Mouse (Mus musculus) intestine, embryonic 14.5 days (tissue): Measurements from ENCODE around the gene Vps11. TPM values are rescaled to one million over a fixed set of nuclear protein-coding genes. Genes with fewer than 3 reads are reported as not detected.

Source experiments
- ATAC-seq: fragments of 200-750 bp; cut with Nextera tagmentation; replicated peaks from 2 replicates; pipeline ENCODE4 v1.8.0; 2017; ENCODE audit warnings: low read depth, moderate number of reproducible peaks, moderate TSS enrichment, moderate library complexity; ENCODE audit not compliant: low FRiP score, low TSS enrichment
- DNase-seq: peaks from one replicate; pipeline ENCODE4 v3.0.0-alpha.2; 2018; ENCODE audit warnings: low spot score
- H3K27ac ChIP-seq: fragments of 300-500 bp; sonication (generic); 2 replicates; pipeline ENCODE4 v1.5.1; 2014; ENCODE audit warnings: low read depth, mild to moderate bottlenecking, control low read depth
- H3K27me3 ChIP-seq: fragments of 300-500 bp; sonication (generic); replicated peaks from 2 replicates; pipeline ENCODE4 v1.6.1; 2014; ENCODE audit warnings: low read length, control low read depth; ENCODE audit not compliant: control insufficient read depth, insufficient read depth
- H3K36me3 ChIP-seq: fragments of 300-500 bp; sonication (generic); 2 replicates; pipeline ENCODE4 v1.6.1; 2014; ENCODE audit warnings: low read length, control low read depth; ENCODE audit not compliant: control insufficient read depth, insufficient read depth
- H3K4me1 ChIP-seq: fragments of 300-500 bp; sonication (generic); replicated peaks from 2 replicates; pipeline ENCODE4 v1.6.1; 2014; ENCODE audit warnings: low read length, control low read depth, mixed read lengths; ENCODE audit not compliant: control insufficient read depth, insufficient read depth
- H3K4me2 ChIP-seq: fragments of 300-500 bp; sonication (generic); 2 replicates; pipeline ENCODE4 v1.6.1; 2014; ENCODE audit warnings: low read length
- H3K4me3 ChIP-seq: fragments of 300-500 bp; sonication (generic); 2 replicates; pipeline ENCODE4 v1.5.1; 2014; ENCODE audit warnings: low read depth, low read length, control low read depth, mixed read lengths
- H3K9ac ChIP-seq: fragments of 300-500 bp; sonication (generic); 2 replicates; pipeline ENCODE4 v1.6.1; 2014; ENCODE audit warnings: mild to moderate bottlenecking, low read length
- H3K9me3 ChIP-seq: fragments of 300-500 bp; sonication (generic); 2 replicates; pipeline ENCODE4 v1.6.1; 2016; ENCODE audit warnings: low read length, control low read depth; ENCODE audit not compliant: control insufficient read depth
- WGBS: fragments of 180-500 bp; shearing (Covaris S2); extraction: QIAGEN DNeasy Blood & Tissue Kit; methylation state at CpG from one replicate; pipeline ENCODE4 v1.1.7; 2014; 5-methylcytosine and 5-hydroxymethylcytosine counted together
- polyA plus RNA-seq: library from polyadenylated mRNA; unstranded; fragments of >200 nt; fragmentation: Nextera tagmentation; extraction: Ambion mirVana; gene quantifications from 2 replicates; pipeline ENCODE4 v1.2.1, GENCODE M21; 2014

Gene Vps11
- polyA plus RNA-seq, 1 experiment from 2014 or later, result 25.3 TPM

DNA sequence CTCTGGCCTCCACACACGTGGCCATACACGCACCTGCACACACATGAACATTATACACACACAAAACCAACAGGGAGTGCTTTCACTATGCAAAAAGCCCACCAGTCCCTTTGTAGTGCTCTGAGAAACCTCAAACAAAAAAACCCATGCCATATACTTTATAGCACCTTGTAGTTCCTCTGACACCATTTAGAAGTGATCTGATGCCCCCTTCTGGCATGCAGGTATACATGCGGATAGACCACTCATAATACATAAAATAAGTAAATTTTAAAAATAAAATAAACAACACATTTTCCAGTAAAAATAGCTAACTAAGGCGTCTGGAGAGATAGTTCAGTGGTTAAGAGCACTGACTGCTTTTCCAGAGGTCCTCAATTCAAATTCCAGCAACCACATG is 4.3 kb downstream of the Vps11 start:
- ATAC-seq, result no peak
- H3K9ac ChIP-seq, result no peak overlapping the region
- H3K9me3 ChIP-seq, result no peaks in the 10 kb centered on the region
- no peak for DNase-seq
- peaks cover 73% of the 10 kb centered on the region for H3K36me3 ChIP-seq
- H3K4me2 ChIP-seq, result no peak overlapping the region
- WGBS, result 76% methylated on average over 4 of the region's 4 CpGs
- H3K27ac ChIP-seq, result no peak overlapping the region
- H3K27me3 ChIP-seq, result no peaks in the 10 kb centered on the region
- peaks cover 8% of the 10 kb centered on the region; the same call in 1 of the 2 replicates for H3K4me1 ChIP-seq
- no peak overlapping the region for H3K4me3 ChIP-seq

DNA sequence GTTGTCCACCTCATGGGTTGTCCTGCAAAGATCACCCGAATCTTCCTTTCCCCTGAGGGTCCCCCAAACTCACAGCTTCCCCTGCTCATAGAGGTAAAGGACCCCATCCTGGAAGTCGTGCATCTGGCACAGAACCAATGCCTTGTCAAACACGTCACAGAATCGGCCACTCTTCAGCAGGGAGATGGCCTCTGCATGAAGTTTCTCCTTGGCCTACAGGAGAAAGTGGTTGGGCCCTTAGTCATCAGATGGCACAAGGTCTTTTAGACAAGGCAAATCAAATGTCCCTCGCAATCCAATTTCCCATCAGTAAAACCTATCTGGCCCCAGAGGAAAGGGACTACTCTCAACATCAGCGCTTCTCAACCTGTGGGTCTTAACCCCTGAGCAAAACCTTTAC is 8.3 kb downstream of the Vps11 start:
- no peak overlapping the region for H3K27ac ChIP-seq
- no peak for DNase-seq
- H3K36me3 ChIP-seq, result peaks cover 97% of the 10 kb centered on the region
- no peak for ATAC-seq
- no peak overlapping the region for H3K9ac ChIP-seq
- WGBS, result 94% methylated on average over 6 of the region's 6 CpGs
- H3K27me3 ChIP-seq, result no peaks in the 10 kb centered on the region
- H3K4me2 ChIP-seq, result no peak overlapping the region
- no peaks in the 10 kb centered on the region for H3K9me3 ChIP-seq
- no peak overlapping the region for H3K4me3 ChIP-seq
- no peaks in the 10 kb centered on the region for H3K4me1 ChIP-seq

DNA sequence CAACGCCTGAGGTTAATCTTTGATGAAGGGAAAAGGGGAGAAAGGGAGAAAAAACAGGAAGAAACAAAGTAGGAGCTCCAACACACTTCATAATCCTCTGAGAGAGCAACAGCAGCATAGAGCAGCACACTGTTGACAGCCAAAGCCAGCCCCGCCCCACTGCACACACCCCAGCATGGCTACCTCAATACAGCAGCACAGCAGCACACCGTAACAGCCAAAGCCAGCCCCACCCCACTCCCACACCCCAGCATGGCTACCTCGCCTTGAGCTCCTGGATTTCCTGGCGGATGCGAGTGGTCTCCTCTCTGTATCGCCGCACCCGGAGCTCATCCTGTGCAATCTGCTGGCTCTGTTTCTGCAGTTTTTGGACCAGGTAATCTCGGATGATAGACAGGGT is 9.1 kb downstream of the Vps11 start:
- DNase-seq (no peak), ATAC-seq (no peak)
- H3K4me2 ChIP-seq, result no peak overlapping the region
- peaks cover 99% of the 10 kb centered on the region for H3K36me3 ChIP-seq
- no peaks in the 10 kb centered on the region for H3K9me3 ChIP-seq
- H3K4me3 ChIP-seq, result no peak overlapping the region
- H3K9ac ChIP-seq, result no peak overlapping the region
- 97% methylated on average over 10 of the region's 10 CpGs for WGBS
- H3K4me1 ChIP-seq, result no peaks in the 10 kb centered on the region
- H3K27ac ChIP-seq, result no peak overlapping the region
- no peaks in the 10 kb centered on the region for H3K27me3 ChIP-seq

DNA sequence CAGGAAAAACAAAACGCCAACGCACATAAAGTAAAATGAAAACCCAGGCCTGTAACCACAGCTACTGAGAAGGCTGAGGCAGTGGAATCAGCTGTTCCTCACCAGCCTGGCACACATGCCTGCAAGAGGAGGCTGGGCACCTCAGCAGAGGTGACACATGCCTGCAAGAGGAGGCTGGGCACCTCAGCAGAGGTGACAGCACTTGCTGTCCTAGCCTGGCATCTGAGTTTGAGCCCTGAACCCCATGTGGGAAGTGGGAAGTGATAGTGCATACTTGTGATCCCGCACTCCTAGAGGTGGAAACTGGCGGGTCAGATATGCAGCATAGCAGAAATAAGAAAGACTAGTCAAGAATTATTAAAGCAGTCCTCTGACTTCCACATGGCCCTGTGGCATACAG is 10.1 kb downstream of the Vps11 start:
- H3K4me2 ChIP-seq, result no peak overlapping the region
- no peak overlapping the region for H3K9ac ChIP-seq
- H3K27me3 ChIP-seq, result no peaks in the 10 kb centered on the region
- 94% methylated on average over 4 of the region's 4 CpGs for WGBS
- H3K27ac ChIP-seq, result no peak overlapping the region
- no peak overlapping the region for H3K4me3 ChIP-seq
- peaks cover 99% of the 10 kb centered on the region for H3K36me3 ChIP-seq
- ATAC-seq (no peak), DNase-seq (no peak)
- no peaks in the 10 kb centered on the region for H3K4me1 ChIP-seq
- H3K9me3 ChIP-seq, result no peaks in the 10 kb centered on the region

DNA sequence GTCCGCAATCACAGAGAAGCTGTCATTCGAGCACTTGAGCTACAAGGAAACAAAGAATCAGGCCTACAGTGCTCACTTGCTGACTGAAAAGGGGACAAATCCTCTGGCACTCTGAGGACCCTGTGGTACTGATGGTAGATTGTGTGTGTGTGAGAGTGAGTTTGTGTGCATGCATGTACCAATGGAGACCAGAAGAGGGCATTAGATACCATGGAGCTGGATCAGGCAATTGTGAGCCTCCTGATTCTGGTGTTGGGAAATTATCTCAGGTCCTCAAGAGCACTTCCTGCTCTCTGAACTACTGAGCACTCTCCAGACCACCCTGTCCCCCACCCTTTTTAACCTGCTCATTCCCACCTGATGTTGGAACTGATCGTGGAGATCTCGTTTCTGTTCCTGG is 12.9 kb downstream of the Vps11 start:
- Histone ChIP-seq H3K4me1 (no peaks in the 10 kb centered on the region), H3K27ac (no peak overlapping the region), H3K4me2 (no peak overlapping the region), H3K36me3 (peaks cover 70% of the 10 kb centered on the region), H3K4me3 (no peak overlapping the region), H3K27me3 (no peaks in the 10 kb centered on the region), H3K9ac (no peak overlapping the region), H3K9me3 (no peaks in the 10 kb centered on the region)
- DNase-seq (no peak), ATAC-seq (no peak)
- WGBS, result 98% methylated on average over 4 of the region's 4 CpGs

DNA sequence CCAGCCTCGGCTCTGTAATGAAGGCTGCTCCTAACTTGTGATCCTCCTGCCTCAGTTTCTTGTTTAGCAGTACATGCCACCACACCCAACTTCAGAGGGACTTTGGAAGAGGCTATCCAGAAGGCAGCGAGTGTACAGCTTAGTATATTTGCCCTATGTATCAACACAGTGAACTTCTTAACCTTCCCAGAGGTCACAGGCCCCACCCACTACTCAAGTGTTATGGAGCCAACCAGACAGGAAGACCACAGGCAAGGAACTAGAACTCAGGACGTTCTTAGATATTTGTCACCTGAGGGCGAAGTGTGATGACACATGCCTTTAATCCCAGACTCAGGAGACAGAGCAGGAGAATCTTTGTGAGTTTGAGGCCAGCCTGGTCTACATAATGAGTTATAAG is 13.8 kb downstream of the Vps11 start:
- Histone ChIP-seq H3K9ac (no peak overlapping the region), H3K27ac (no peak overlapping the region), H3K9me3 (no peaks in the 10 kb centered on the region), H3K27me3 (no peaks in the 10 kb centered on the region), H3K4me3 (no peak overlapping the region), H3K4me2 (no peak overlapping the region), H3K36me3 (peaks cover 61% of the 10 kb centered on the region), H3K4me1 (peaks cover 6% of the 10 kb centered on the region)
- WGBS, result 92% methylated on average over 4 of the region's 4 CpGs
- ATAC-seq, result no peak
- DNase-seq, result no peak

DNA sequence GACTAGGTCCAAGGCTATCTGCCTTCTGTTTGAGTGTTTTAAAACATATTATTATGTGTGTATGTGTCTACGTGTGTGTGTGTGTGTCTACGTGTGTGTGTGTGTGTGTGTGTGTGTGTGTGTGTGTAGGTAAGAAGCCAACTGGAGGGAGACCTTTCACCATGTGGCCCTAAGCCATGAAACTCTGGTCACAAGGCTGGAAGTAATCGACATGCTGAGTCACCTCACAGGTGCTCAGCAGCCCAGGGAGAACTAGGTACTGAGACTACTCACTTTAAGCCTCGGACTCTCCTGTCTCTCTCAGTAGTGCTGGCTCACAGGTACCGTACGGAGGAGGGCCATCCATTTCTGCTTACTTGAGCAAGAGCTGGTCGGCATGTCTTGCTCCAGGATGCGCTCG is 14.3 kb downstream of the Vps11 start:
- H3K36me3 ChIP-seq, result peaks cover 57% of the 10 kb centered on the region
- ATAC-seq, result no peak
- 90% methylated on average over 9 of the region's 9 CpGs for WGBS

DNA sequence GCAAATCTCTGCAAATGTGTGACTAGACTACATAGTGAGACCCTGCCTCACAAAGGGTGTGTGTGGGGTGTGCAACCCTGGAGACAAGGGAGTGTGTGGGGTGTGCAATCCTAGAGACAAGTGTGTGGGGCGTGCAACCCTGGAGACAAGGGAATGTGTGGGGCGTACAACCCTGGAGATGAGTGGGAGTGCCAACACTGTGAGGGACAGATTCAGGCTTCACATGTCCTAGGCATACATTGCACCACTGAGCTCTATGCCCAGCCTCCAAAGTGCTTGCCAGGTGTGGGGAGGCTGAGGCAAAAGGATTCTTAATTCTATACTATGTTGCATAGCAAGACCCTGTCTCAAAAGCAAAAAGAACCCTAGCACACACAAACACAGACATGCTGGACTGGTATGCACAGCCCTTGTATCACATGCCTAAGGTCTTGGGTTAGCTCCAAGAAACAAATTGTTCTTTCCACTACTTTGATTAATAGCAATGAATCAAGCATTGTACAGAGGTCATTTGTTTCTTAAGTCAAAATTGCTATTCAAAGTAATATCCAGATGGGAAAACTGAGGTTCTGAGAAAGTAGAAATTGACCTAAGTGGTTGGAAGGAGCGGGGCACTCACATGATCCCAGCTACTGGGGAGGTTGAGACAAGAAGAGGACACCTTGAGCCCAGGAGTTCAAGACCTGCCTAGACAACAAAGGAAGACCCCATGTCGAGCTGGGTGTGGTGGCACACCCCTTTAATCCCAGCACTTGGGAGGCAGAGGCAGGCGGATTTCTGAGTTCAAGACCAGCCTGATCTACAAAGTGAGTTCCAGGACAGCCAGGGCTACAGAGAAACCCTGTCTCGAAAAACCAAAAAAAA is 15.7 kb downstream of the Vps11 start:
- no peak overlapping the region for H3K4me3 ChIP-seq
- H3K4me2 ChIP-seq, result no peak overlapping the region
- peaks cover 48% of the 10 kb centered on the region for H3K36me3 ChIP-seq
- no peak overlapping the region for H3K9ac ChIP-seq
- peaks cover 9% of the 10 kb centered on the region for H3K4me1 ChIP-seq
- ATAC-seq, result no peak
- no peak for DNase-seq
- 87% methylated on average over 6 of the region's 6 CpGs for WGBS
- H3K27ac ChIP-seq, result no peak overlapping the region
- H3K27me3 ChIP-seq, result no peaks in the 10 kb centered on the region
- H3K9me3 ChIP-seq, result no peaks in the 10 kb centered on the region

More for the DNA sequence above, 14.3 kb downstream of the Vps11 start:
- Histone ChIP-seq H3K27me3 (no peaks in the 10 kb centered on the region), H3K27ac (no peak overlapping the region), H3K9ac (no peak overlapping the region), H3K9me3 (no peaks in the 10 kb centered on the region), H3K4me3 (no peak overlapping the region), H3K4me1 (peaks cover 9% of the 10 kb centered on the region), H3K4me2 (no peak overlapping the region)
- no peak for DNase-seq
